Mouse (Mus musculus): Measurements from ENCODE around the gene Shmt2. TPM values are rescaled to one million over a fixed set of nuclear protein-coding genes. Genes with fewer than 3 reads are reported as not detected.

The Shmt2 gene
- total RNA-seq, 2 experiments from 2014 or later, result 66.7 to 69.4 TPM

- DNase-seq (ENCODE audit: low spot score in 2 of 2), result peak in 1 of 2 experiments; percentile 38
Measured at GRCm38 (mm10) chr10:127480833-127481813, 41.1 kb downstream of the Shmt2 start.

DNA sequence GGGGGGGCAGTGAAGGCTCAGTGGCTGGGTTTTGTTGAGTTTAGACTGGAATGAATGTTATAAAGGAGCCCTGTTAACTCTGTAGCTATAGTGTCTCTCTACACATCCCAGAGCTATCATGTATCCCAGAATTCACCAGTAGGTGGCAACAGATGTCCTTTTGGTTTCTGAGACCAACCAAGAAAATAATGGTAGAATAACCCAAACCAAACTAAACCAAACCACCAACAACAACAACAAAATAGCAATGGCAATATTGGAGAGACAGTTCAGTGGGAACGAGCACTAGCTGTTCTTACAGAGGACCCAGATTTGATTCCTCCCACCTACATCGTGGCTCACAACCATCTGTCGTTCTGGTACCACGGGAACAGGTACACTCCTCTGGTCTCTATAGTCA lies 43.1 kb downstream of the Shmt2 start:
- no peak for DNase-seq (ENCODE audit: low spot score in 2 of 2)

DNA sequence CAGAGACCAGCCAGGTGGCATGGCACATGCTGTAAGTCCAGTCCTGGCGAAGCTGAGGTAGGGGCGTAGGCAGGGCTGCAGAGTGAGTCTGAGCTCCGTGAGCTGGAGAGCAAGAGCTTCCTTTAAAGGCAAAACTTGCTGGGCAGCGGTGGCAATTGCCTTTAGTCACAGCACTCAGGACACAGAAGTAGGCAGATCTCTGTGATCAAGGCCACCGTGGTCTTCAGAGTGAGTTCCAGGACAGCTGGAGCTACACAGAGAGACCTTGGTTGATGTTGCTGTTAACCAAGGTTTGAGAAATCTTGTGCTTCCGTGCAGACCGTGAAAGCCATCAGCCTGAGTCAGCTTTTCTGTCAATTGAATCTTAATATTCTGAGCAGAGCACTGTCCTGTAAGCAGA lies 44.9 kb downstream of the Shmt2 start:
- no peak for DNase-seq (ENCODE audit: low spot score in 2 of 2)

- no peak for DNase-seq (ENCODE audit: low spot score in 2 of 2)
Measured at GRCm38 (mm10) chr10:127476541-127476940, 45.7 kb downstream of the Shmt2 start.

- DNase-seq (ENCODE audit: low spot score in 2 of 2), result no peak
Measured at GRCm38 (mm10) chr10:127475175-127475574, 47.1 kb downstream of the Shmt2 start.

GRCm38 (mm10) chr10:127472722-127473121 lies 49.5 kb downstream of the Shmt2 start:
- DNase-seq (ENCODE audit: low spot score in 2 of 2), result no peak

- no peak for DNase-seq (ENCODE audit: low spot score in 2 of 2)
Measured at GRCm38 (mm10) chr10:127471281-127471988, 50.8 kb downstream of the Shmt2 start.

Other genes with a start within 250 kb of the Shmt2 start
- 10 to 100 TPM; 89.7 to 92.6 TPM for gene Mbd6, start 233.4 kb downstream of the Shmt2 start, total RNA-seq (2021)
- 10 to 100 TPM; 85.5 to 89.5 TPM for gene Mars, start 210.7 kb downstream of the Shmt2 start, total RNA-seq (2021)
- 1 to 10 TPM; 2.9 to 4.2 TPM for gene Arhgap9, start 200.5 kb downstream of the Shmt2 start, total RNA-seq (2021)
- 10 to 100 TPM; 16.4 to 17.2 TPM for gene Gli1, start 180.5 kb downstream of the Shmt2 start, total RNA-seq (2021)
- 1 to 10 TPM in 1 of 2 experiments, under 1 TPM in 1; 0.06 to 2.5 TPM for gene Inhbe, start 168.0 kb downstream of the Shmt2 start, total RNA-seq (2021)
- 1 to 10 TPM in 1 of 2 experiments, not detected in 1; 5.8 TPM for gene Inhbc, start 152.0 kb downstream of the Shmt2 start, total RNA-seq (2021)
- gene R3hdm2, start 142.1 kb downstream of the Shmt2 start, total RNA-seq (2021), result 100 to 1,000 TPM; 157 to 164 TPM
- 10 to 100 TPM in 1 of 2 experiments, 1 to 10 TPM in 1; 6.4 to 11.5 TPM for gene Stac3, start 20.8 kb downstream of the Shmt2 start, total RNA-seq (2021)
- gene Ndufa4l2, start 7.5 kb downstream of the Shmt2 start, total RNA-seq (2021), result 10 to 100 TPM; 57.2 to 71.7 TPM
- gene Nxph4, start 12.1 kb upstream of the Shmt2 start, total RNA-seq (2021), result 10 to 100 TPM; 13.6 to 14.0 TPM
- 100 to 1,000 TPM; 283 to 301 TPM for gene Lrp1, start 98.7 kb upstream of the Shmt2 start, total RNA-seq (2021)
- gene Stat6, start 120.5 kb upstream of the Shmt2 start, total RNA-seq (2021), result 10 to 100 TPM; 72.7 to 78.0 TPM
- gene Nemp1, start 144.5 kb upstream of the Shmt2 start, total RNA-seq (2021), result 10 to 100 TPM; 11.6 to 13.2 TPM
- 10 to 100 TPM; 22.8 to 24.4 TPM for gene Nab2, start 146.1 kb upstream of the Shmt2 start, total RNA-seq (2021)
- 1 to 10 TPM; 1.6 to 2.1 TPM for gene Myo1a, start 182.7 kb upstream of the Shmt2 start, total RNA-seq (2021)
- gene Tac2, start 202.0 kb upstream of the Shmt2 start, total RNA-seq (2021), result under 1 TPM in 1 of 2 experiments, not detected in 1; 0.48 TPM
- gene Zbtb39, start 217.1 kb upstream of the Shmt2 start, total RNA-seq (2021), result 10 to 100 TPM; 16.2 to 17.4 TPM
- 10 to 100 TPM; 13.7 to 17.4 TPM for gene Gpr182, start 229.3 kb upstream of the Shmt2 start, total RNA-seq (2021)
- gene Rdh1, start 237.3 kb upstream of the Shmt2 start, total RNA-seq (2021), result 1 to 10 TPM; 1.3 to 1.9 TPM
- 1 to 10 TPM; 2.3 to 2.5 TPM for gene Rdh16f1, start 237.3 kb upstream of the Shmt2 start, total RNA-seq (2021)